Mouse (Mus musculus) adrenal gland, adult 8-10 months (tissue): ENCODE measurements around the gene Ovol1. TPM values are rescaled to one million over a fixed set of nuclear protein-coding genes. Genes with fewer than 3 reads are reported as not detected.
A peak's percentile ranks its signal among the peaks of the same experiment; 100 is the strongest.

Experiments
- DNase-seq: peaks from one replicate; pipeline ENCODE4 v3.0.0; 2022
- total RNA-seq, 4 experiments: library from RNA; stranded (reverse); gene quantifications; 2 replicates each; pipeline ENCODE4 v1.2.4; 2022

Ovol1 gene
- not detected for total RNA-seq

DNA sequence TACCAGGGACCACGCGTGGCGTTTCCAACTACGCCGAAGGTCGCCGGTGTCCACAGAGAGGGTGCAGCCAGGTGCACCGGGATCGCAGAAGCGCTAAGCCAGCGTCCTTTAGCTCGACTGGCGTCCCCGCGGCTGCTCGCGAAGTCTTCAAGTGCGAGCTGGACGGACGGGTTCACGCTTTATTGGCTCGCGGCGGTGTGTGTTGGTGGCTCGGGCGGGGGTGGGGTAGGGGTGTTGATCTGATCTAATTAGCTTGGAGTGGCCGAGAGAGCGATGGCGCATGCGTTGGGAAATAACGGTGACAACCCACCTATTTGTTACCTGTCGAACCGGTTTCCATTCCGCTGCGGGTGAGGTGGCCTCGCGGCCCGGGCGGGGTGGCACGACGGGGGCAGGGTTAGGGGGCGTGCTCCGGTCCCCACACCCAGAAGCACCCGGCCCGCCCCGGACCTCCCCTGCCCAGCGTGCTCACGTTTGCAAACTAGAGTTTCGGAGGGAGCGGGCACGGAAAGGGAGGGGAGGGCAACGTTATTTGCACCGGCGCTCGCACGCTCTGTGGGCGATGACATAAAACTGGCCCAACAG lies at the start of gene Ovol1:
Ovol1 (minus strand) TSS at position 190 of the 585 bp plus-strand sequence.
- DNase-seq = no peak

DNA sequence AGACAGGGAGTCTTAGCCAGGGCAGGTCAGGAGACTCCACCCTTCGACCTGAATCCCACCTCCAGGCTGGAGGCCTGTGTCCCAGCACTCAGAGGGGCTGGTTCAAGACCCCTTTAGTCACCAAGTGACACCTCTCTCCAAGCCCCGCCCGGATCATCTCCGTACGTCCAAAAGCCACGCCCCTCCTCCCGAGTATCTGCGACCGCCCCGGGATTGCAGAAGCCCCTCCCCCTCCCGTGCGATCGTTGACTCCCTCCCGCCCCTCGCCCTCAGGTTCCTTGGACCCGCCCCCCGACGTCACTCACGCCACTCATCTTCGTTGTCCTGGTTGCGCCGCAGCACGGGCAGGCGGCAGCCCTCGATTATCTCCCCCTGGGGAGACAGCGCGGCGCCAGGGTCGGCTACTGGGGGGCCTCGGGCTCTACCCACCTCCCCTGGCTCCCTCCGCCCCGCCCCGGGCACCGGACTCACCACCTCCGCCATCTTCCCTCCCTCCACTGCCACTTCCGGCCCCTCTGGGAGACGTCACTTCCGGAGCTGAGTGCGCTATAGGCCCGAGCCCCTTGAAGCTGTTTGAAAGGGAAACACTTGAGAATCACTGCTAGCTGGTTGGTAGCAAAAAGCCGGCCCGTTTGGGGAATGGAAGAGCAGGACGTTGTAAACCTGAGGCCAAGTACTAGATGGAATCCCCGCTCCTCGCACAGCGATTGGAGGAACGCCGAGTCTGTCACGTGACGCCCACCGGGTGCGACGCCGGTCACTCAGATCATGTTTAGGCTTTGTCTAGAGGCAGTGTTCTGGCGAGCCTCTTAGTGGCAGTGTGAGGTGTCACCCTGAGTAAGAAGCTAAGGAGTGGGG lies 49.3 kb upstream of the Ovol1 start, which contains the start of gene Kat5:
Kat5 (minus strand) TSS at position 691 of the 858 bp plus-strand sequence.
- peak; percentile 85 for DNase-seq

DNA sequence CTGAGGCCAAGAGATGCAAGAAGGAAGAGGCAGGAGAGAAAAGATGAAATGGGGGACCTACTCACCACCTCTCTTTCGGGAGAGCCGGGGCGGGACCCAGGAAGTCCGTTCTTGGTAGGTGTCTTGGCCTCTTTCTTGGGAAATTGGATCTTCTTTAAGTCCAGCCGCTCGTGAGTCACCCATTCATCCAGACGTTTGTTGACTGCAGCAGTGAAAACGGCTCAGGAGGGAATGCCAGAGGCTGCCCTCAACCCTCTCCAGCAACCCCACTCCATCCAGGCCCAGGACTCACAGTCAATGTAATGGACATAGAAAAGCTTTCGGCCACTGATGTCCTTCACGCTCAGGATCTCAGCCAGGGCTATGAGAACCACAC lies 48.7 kb upstream of the Ovol1 start:
- DNase-seq = no peak

DNA sequence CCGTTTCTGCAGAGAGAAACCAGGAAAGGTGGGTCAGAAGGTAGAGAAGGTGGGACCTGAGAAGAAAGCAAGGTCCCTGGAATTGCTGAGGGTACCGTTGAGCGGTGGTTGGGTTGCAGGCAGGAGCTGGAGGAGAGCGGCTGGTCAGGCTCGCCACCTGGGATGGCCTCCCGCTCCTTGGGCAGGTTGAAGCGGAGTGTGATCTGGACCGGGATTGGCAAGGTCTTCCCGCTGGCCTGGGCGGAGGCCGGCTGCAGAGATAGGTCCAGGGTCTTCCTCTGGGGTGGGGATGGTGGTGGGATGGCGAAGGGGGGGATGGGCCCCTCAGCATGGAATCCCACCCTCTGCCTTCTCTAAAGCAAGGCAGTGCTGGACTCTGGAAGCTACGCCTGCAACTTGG lies 48.3 kb upstream of the Ovol1 start:
- no peak for DNase-seq

DNA sequence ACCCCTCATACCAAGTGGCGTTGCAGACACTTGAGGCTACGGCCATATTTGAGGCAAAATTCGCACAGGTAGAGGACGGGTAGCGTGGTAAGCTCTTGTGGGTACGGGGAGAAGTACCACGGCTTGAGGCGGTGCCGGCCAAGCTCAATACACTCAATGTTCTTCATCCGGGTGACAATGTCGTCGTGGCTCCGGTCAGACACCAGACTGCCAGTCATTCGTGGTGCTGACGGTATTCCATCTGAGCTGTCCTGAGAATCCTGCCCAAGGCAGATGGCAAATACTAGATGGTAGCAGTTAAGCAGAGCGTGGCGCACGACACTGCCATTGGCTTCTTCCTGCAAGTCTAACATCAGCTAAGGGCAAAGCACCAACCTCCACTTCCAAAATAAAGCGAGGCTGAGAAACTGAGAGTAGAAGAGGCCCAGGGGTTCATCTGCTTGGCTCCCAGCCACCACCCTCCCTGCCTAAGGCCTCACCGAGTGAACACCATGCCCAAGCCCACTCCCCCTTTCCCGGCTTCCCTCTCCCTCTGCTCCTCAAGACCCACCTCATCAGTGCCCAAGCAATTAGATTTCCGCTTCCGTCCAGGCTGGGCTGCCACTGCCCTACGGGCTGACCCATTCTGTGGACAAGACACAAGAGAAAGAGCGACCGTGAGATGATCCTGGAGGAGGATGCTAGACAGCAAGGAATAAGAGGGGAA lies 47.4 kb upstream of the Ovol1 start:
- DNase-seq = no peak

DNA sequence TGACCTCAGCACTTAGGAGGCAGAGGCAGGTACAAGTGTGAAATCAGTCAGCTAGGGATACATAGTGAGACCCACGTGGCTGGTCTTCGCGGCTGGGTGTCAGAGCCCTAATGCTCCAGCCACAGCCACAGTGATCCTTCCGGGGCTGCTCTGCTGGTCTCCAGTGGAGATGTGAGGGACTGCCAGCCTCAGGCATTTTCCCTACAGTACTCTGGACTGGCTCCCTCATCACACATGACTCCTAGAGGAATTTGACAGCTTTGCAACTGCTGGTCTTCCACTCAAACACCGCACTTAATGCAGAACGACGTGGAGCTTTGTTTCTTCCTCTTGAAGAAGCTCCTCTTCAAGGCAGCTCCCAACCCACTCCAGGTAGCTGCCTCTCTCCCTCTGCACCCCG lies 45.8 kb upstream of the Ovol1 start:
- DNase-seq = no peak

DNA sequence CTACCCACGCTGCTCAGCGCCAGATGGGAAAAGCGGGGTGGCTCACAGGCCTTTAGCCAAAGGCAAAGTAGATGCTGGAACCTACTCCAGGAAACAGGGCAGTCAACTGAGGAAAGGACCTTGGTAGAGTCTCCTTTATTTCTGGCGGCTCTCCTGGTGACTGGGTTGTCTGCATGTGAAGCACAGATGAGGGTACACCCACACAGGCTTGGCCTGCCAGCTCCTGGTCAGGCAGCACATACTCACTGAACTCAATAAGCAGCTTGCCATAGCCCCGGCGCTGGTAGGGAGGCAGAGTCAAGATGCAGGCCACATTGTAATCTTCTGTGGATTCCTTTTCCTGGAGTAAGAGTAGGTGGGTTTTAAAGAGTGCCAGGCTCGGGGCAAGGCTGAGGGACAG lies 44.7 kb upstream of the Ovol1 start:
- DNase-seq = no peak

DNA sequence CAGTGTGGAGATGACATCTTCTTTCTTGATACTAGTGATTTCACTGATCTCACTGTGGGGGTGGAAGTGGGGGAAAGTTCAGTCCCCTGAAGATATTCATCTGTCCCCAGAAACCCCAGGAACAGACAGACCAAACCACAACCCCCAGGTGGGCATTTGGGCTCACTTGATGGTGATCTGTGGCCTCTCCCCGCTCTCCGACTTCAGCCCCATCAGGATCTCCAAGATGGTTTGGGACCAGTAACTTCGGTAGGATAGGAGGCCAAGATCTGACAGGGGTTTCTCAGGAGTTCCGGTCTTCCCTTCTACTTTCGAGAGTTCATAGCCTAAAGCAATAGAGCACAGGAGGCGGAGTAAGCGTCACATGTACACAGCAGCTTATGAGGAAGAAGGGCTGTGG lies 43.2 kb upstream of the Ovol1 start:
- DNase-seq = no peak

DNA sequence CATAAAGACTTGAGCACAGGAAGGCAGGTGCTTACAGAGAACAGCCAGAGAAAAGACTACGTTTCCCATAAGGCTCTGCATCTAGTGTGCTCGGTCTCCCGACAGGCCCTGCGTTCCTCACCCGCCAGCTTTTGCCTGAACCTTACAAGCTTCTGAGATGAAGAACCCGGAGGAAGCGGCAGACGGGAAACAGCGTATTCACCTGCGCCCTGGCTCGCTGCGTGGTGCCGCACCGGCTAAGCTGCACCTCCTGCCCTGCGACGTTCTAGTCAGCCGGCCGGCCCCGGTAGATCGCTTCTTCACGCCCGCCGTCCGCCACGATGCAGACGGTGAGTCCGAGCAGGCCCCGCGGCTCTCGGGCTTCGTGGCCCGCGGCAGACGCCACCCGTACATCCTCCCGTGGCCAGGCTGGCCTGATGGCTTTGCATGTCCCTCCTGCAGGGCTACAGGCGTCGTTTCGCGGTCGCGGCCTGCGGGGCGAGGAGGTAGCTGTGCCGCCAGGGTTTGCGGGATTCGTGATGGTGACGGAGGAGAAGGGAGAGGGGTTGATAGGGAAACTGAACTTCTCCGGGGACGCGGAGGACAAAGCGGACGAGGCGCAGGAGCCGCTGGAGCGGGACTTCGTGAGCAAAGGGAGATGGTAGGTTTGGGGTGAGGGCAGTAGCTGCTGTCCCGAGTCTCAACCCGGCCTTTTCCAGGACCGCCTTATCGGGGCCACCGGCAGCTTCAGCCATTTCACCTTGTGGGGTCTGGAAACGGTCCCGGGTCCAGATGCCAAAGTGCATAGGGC lies 41.5 kb upstream of the Ovol1 start, which contains the start of gene Rnaseh2c:
Rnaseh2c (plus strand) TSS at position 122 of the 790 bp plus-strand sequence.
- peak; percentile 65 for DNase-seq

DNA sequence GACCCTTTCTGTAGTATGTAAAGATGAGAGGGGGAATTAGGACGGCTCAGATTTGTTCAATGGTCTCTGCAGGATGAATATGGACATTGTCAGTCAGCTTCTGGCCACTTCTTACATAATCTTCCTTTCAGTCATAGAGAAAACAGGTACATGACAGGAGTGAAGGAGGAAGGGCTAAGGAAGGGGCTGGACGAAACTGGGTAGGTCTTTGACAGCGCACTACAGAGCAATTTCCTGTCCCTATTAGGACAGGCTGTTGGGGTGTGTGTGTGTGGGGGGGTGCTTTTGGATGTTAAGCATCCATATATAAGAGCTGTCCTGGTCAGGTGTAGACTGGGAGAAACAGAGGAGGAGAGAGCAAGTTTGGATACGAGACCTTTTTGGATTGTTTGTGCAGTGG lies 38.8 kb upstream of the Ovol1 start:
- no peak for DNase-seq

DNA sequence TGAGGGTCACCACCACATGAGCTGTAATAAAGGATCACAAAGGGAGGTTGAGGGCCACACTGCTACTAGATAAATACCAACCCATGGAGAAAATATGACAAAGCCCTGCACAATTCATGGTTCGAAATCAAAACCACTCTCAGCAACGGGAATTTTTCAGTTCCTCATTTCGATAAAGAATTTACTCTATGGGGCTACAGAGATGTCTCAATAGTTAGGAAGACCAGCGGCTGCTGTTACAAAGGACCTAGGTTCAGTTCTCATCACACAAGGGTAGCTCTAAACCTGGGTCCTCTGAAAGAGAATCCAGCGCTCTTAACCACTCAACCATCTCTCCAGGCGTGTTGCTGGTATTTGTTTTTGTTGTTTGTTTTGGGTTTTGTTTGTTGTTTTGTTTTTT lies 31.4 kb upstream of the Ovol1 start:
- no peak for DNase-seq

DNA sequence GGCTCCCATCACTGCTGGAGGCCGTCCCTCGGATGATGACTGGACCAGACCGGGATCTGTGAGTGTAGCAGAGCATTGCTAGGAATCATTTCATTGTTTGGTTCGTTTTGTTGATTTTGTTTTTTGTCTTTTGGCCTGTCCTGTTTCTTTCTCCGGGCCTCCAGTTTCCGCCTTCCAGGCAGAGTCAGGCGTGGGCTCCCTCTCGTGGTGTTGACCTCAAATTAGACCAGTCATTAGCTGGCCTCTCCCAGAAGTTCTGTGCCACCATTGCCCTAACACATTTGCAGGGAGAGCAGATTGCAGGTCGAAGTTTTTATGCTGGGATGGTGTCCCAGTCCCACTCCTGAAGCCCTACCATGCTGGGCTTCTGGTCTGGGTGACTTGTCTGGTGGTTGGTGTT lies 28.7 kb upstream of the Ovol1 start:
- DNase-seq = no peak

DNA sequence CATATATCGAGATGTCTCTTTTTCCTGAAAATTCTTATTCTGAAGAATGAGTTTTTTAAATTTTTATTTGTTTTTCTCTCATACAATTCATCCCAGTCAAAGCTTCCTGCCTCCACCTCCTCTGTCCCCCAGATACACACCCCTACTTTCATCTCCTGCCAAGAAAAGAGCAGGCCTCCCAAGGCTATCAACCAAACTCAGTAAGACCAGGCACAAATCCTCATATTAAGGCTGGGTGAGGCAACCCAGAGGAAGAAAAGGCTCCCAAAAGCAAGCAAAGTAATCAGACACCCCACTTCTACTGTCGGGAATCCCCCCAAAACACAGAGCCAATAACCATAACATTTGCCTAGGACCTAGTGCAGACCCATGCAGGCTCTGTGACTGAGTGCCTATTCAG lies 21.5 kb upstream of the Ovol1 start:
- no peak for DNase-seq

DNA sequence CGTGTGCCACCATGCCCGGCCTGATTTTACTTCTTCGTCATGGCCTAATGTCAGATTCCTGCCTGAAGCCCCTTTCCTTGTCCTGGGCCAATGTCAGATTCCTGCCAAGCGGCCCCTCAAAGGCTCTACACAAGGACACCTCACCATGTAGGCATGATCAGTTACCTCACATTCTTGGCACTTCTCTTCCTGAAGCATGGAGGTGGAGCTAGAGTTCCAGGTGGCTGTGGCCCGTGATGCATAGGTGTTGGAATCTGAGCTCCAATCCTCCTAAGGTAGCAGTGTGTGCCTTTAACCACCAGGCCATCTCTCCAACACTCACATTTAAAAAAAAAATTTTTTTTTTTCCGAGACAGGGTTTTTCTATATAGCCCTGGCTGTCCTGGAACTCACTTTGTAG lies 20.3 kb upstream of the Ovol1 start:
- no peak for DNase-seq

DNA sequence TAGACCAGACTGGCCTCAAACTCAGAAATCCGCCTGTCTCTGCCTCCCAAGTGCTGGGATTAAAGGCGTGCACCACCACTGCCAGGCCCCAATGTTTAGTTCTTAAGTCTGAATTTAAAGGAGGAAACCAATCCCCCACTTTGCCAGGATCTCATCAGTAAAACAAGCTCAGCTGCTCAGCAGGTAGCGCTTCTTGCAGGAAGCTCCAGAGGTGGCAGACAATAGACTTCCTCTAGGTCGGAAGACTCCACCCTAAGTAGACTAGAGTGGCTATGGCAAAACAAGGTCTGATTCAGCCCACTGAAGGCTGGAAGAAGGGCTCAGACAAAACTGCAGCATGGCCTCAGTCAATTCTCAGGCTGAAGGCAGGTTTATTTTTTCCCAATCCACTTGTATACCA lies 19.5 kb upstream of the Ovol1 start:
- no peak for DNase-seq

DNA sequence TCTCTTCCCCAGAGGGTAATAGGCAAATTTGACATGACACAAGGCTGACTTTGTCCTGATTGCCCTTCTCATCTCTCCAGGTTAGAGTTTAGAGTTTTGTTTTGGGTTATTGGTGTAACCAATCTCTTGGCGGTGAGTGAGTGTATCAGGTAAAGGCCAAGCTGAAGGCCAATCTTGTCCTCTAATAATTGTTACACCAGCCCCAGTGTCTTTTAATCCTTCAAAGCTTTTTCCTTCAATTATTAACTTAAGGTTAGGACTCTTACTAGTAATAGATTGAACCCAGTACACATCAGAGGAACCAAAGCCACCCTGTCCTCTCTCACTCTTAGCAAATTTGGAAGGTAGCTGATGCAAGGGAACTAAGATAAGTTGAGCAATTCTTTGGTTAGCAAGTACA lies 14.9 kb upstream of the Ovol1 start:
- no peak for DNase-seq

DNA sequence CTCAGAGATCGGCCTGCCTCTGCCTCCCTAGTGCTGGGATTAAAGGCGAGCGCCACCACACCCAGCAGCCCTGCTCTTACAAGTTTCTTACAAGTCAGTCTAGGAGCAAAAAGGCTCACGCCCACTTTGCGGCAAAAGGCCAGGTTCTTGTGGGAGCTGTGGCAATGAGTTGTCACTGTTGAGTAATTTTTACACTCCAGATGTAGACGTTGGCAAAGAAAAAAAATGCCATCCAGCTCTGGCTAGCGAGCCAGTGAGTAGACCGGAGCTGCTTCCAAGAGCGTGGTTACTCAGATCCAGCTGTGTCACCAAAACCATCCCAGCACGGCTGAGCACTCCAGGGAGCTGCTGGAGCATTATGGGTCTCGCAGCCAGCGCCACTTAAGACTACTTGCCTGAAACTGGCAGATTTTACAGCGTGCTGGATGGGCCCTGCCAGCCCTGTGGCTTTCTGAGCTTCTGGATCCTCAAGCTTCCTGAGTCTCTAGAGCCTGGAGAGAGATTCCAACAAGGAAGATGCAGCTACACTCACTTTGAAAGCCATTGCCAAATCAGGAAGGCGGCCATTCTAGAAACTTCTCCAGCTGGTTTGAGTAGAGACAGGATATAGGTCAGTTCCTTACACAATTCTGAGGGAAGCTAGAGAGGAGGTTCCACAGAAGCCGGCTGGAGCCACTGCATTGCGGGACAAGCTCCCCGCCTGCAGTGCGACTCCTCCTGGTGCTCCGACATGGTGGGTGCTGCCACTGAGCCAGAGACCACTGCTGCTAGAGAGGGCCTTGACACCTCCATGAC lies 12.1 kb upstream of the Ovol1 start:
- DNase-seq = peak; percentile 71

DNA sequence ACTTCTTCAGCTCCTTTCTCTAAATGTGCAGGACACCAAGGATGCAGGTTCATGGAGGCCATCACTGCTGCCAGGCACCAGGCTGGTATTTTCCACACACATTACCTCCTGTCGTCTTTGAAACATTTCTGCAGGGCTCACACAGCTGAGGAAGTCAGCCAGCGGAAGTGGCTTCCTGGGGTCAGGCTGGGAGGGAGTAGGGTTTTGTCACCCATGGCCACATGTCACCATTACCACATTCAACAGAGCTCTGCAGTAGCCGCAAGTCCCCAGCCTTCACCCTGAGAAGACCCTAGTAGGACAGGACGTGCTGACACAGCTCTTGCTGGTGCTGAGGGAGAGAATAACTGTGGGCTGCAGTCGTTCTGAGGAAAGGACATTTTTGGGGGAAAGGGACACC lies 11.4 kb upstream of the Ovol1 start:
- peak; percentile 51 for DNase-seq

DNA sequence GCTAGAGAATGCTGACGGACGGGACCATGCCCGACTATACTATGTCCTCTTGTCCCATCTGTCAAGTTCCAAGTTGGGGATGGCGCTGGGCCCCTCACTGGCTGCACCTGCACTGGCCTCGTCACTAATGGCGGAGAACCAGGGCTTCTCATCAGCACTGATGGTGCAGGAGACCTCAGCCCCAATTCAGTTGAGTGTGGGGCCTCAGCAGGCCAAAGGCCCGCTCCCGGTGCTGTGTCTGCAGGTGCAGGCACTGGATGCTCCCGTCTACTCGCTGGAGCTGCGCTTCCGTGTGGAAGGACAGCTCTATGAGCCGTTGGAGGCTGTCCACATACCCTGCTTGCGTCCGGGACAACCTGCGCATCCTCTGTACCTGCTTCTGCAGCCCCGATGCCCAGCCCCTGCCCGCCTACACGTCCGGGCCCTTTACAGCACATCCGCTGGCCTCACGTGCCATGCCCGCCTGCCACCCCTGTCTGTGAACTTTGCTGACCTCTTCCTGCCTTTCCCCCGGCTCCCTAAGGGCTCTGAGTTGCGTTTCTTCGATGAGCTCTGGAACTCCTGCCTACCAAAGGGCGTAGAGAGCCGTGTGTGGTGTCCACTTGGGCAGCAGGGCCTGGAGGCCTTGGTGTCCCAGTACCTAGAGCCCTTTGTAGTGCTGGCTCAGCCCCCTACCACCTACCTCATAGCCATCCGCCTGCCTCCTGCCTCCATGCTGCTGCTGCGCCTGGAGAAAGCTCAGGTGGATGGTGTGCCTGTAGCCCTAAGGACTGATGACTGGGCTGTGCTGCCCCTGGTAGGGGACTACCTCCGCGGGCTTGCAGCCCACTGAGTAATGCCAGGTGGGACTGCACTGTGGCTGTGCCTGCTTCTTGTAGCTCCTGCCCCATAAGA lies 10.2 kb upstream of the Ovol1 start:
- DNase-seq = no peak

DNA sequence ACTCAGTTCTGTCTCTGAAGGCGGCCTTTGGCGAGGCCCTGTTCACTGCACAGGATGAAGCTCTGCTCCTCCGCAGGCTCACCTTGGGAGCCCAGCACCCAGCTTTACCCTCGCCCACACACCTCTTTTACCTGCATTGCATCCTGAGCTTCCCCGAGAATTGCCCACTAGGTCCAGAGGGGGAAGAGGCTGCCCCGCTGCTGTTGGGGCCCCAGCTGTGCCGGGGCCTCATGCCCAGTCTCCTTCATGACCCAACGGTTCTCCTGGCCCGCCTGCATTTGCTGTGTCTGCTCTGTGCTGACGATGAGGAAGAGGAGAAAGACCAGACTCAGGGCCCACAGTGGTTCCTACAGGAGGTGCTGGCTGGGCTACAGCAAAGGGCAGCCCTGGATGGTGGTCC lies 9.1 kb upstream of the Ovol1 start:
- DNase-seq = no peak
